Mouse (Mus musculus) hematopoietic stem cell, adult 5-6 weeks (primary cell): Measurements from ENCODE around the gene Lca5l. TPM values are rescaled to one million over a fixed set of nuclear protein-coding genes. Genes with fewer than 3 reads are reported as not detected.
A peak's percentile ranks its signal among the peaks of the same experiment; 100 is the strongest.
"Not testable (repeated sequence)": the region's sequence is repeated elsewhere in the genome, so short reads cannot be mapped to it uniquely, and the experiment has no call there.

Experiments used
- ATAC-seq, 2 experiments: fragments of 125-278 bp in 1 of 2; replicated peaks in 1 of 2; 2 replicates each; pipeline ENCODE4 v1.8.0; 2016 to 2017; ENCODE audit warnings: inconsistent platforms in 2 of 2, mild to moderate bottlenecking in 2 of 2, moderate number of reproducible peaks in 2 of 2, low read depth in 1 of 2, moderate TSS enrichment in 1 of 2; ENCODE audit not compliant: low FRiP score in 2 of 2, poor library complexity in 2 of 2, severe bottlenecking in 2 of 2, insufficient read depth in 1 of 2, low TSS enrichment in 1 of 2
- total RNA-seq: library from RNA; stranded (forward); fragments of 172-1452, 232-1000 nt; gene quantifications from 2 replicates; pipeline ENCODE4 v1.2.3, GENCODE M21; 2017

Gene Lca5l
- total RNA-seq, 1 experiment from 2014 or later, result 0.79 TPM

DNA sequence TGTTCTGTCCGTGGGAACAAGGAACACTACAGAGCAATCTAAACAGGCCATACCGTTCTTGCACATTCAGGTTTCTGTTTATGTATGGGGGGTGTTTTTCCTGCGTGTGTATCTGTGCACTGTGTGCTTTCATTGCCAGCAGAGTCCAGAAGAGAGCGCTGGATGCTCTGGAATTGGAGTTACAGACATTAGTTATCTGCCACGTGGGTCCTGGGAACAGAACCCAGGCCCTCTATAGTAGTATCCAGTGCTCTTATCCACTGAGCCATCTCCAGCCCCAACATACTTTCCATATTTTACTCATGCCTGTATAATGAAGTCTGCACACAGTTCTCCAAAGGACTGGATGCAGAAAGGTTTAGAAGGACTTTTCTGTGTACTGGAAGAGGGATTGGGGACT lies 46.3 kb downstream of the Lca5l start:
- no peak for ATAC-seq

DNA sequence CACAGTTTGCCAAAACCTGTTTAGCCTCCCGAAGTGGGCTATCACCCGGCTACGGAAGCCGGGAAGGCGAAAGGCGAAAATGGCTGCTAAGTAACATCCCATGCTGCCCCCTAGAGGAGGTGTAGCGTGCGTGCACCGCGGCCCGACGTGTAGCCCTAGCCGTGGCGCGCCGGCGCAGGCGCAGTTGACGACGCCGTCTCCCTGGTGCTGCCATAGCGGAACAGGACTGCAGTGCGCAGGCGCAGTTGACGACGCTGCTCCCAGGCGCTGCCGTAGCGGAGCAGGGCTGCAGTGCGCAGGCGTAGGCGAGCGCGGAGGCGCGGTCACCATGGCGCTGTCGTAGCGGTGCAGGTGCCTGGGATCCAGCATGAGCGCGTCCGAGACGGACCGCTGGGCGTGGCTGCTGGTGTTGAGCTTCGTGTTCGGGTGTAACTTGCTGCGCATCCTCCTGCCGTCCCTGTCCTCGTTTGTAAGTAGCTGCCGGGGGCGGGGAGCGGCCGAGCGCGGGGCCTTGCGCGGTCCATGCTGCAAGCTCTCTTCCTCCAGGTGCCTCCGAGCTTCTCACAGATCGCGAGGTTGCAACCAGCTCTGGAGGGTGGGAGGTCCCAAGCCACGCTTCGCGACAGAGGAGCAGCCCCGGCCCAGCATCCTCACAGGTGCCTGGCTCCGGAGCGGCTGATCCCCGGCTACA lies 46.8 kb downstream of the Lca5l start, which contains the start of gene Wrb:
Gene Wrb (plus strand): TSS at position 298 of the 691 bp plus-strand sequence.
- ATAC-seq, result peak; percentile 95 to 99

DNA sequence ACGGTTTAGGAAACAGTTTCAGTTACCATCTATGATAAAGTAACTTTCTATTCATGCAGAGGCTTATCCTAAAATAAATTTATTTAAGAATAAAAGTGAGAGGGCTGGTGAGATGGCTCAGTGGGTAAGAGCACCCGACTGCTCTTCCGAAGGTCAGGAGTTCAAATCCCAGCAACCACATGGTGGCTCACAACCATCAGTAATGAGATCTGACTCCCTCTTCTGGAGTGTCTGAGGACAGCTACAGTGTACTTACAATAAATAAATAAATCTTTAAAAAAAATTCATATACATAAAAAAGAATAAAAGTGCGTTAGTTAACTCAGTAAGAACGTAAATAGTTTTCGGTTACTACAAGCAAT lies 47.3 kb downstream of the Lca5l start:
- ATAC-seq, result not testable (repeated sequence)

DNA sequence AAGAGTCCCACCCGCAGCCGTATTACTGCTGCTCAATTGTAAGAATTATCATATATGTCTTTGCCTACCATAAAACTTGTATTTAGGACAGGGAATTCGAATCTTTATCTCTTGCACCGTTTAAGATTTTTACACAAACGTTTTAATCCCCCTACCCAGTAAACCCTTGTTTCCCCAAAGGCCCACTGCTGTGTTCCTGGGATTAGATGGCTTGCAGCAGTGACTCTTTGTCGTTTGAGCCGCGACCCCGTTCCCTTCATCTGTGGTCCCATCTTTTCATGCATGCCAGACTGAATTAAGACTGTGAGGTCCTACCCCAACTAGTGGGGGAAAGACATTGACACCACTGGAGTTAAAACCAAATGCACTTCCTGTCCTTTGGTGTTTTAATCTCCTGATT lies 63.6 kb downstream of the Lca5l start:
- no peak for ATAC-seq

DNA sequence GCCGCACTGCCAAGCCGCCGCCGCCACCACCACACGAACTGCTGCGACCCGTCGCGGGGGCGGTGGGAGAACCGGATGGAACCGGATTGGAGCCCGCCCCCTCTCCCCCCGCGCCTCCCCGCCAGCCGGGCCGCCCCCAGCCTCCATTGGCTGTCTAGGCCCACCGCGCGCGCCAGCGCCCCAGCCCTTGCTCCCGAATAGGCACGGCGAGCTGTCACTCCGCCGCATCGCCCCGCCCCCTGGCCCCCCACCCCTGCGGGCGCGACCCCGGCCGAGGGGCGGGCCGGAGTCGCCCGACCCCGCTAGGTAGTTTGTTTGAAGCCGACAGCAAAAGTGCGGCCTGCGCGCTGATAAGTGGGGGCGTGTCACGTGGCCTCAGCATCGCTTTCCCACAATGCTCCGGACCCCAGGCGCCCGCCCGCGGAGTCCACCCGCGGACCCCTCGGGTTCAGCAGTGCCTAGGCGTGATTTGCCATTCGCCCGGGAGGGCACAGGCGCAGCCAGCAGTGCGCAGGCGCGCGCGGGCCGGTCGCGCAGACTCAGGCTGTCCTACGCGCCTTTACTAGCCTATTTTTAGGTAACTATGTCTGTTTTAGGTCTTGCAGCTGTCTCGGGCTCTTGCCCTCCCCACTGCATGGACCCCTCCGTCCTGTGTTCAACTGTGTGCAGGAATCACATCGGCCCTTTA lies 64.3 kb downstream of the Lca5l start, which contains the start of gene Hmgn1:
Gene Hmgn1 (minus strand): TSS at position 73 of the 688 bp plus-strand sequence.
- ATAC-seq, result peak; percentile 90 to 91

DNA sequence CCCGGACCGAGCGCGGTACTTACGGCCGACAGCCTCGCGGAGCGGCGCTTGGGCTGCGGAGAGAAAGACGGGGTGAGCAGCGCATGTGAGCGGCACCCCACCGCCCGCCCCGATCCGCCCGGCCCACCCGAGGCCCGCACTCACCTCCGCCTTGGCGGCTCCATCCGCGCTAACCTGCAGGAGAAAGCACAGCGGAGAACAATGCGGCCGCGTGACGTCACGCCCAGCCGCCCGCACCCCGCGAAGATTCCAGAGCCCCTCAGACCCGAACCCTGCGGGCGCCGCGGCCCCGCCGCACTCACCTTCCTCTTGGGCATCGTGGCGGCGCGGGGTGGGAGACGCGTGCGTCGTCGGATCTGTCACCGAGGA lies 64.8 kb downstream of the Lca5l start:
- peak; percentile 2 to 21; a peak in 1 of 4 replicates for ATAC-seq

DNA sequence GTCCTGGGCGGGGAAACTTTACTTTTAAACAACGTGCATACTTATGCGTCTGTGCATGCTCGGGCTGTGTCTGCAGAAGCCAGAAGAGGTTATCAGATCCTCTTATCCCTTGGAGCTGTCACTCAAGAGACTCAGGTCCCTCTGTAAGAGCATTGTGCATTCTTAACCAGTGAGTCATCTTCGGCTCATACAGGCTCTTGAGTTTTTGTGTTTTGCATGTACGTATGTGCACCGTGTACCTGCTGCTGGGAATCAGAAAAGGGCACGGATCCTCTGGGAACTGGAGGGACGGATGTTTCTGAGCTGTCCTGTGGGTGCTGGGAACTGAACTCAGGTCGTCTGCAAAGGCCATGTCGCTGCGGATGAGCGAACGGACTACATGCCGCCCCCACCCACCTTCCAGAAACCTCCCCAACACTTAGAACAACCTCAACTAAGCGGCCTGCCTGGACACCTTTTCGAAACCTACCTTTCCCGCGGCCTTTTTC lies 65.3 kb downstream of the Lca5l start:
- no peak for ATAC-seq

DNA sequence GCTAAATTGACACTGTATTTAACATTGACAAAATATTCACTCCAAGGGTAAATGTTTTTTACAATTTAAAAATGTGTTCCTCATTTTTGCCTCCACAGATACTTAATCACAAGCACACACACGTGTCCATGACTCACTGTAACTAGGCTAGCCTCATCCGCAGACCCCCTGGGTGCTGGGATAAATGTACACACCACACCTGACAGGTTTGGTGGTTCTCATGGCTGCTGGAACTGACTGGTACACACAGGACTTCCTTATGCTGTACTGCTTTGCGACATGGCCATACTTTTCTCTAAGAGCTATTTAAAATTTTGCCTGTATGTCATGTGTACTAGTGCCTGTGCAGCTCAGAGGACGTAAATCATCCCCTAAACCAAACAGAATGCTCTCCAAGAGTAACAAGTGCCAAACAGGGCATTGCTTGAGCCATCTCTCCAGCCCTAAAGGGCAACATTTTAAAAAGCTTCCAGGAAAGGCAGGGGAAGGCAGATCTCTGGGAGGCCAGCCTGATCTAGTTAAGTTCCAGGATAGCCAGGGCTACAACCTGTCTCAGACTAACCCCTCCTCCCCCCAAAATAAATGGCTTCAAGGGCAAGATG lies 71.9 kb downstream of the Lca5l start:
- no peak for ATAC-seq

DNA sequence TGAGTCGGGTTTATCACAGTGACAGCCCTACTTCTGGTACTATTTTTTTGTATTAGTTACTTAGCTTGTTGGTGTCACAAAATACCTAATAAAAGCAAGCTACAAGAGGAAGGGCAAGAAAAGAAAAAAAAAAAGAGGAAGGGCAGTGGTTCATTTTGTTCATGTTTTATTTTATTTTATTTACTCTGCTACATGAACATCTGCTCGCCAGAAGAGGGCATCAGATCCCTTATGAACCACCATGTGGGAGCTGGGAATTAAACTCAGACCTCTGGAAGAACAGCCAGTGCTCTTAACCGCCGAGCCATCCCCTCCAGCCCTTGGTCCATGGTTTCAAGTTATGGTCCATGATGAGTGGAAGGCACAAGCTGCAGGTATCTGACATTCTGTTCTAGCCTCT lies 77.3 kb downstream of the Lca5l start:
- ATAC-seq, result no peak; a peak in 1 of 4 replicates

DNA sequence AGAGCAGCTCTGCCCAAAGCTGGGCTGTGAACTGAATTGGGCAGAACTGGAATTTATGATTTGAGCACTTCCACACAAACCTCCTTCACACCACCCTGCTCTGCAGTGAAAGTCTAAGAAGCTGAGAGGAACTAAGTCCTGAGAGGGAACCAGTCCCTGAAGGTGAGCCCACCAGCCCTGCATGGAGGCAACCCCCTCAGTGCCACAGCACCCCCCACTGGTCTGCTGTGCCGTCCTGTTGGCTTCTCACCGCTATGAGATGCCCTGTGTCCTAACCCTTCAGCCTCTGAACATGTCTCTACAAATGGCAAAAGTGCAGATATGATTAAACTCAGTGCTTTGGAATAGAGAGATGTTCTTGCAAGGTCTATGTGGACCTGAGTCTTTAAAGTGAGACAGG lies 79.3 kb downstream of the Lca5l start:
- ATAC-seq, result no peak

DNA sequence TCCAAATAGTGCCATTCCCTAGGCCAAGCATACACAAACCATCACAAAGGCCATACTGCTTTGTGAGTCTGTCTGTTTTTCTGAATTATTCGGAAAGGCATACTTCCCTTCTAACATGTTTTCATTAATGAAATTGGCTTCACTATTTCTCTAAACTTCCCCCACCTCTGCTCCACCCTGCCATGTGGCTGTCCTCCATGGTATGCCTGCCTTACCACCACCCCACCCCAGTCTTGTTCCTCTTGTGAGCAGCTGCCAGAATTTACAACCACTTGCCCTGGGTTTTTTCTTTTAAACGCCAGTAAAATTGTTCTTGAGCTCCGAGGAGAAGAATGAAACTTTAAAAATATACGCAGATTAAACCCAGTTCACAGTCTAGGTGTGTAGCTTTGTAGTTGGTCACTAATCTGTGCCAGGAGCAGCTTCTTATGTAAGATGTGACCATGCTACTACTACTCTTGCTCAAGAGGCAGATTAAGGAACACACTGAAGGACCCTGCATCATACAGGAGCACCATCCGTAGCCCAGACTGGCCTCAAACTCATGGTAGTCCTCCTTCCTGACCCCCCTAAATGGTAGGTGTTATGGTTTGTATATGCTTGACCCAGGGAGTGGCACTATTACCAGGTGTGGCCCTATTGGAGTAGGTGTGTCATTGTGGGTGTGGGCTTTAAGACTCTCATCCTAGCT lies 81.3 kb downstream of the Lca5l start:
- ATAC-seq, result peak in 1 of 2 experiments; percentile 49; a peak in 1 of 4 replicates

DNA sequence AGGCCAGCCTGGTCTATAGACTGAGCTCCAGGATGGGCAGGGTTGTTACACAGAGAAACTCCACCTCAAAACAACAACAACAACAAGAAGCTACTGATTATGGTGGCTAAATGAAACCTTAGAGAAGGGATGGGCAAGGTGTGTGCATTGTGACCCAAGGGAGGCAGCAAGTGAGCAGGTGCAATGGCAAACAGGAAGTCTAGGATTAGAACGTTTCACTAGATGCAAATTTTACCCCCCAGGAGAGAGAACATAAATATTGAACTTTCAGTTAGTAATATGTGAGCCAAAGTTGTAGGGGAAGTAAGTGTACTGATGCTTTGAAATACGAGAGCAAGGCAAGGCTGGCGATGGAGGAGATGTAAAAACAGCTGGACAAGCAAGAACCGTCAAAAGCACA lies 82.4 kb downstream of the Lca5l start:
- ATAC-seq, result no peak

Other genes with a start within 250 kb of the Lca5l start
- 48.0 and 59.0 TPM in 2 replicates for gene Psmg1, start 201.3 kb downstream of the Lca5l start, total RNA-seq
- 79.4 and 83.5 TPM in 2 replicates for gene Brwd1, start 109.7 kb downstream of the Lca5l start, total RNA-seq
- gene Hmgn1, start 64.5 kb downstream of the Lca5l start, total RNA-seq, result 351 and 391 TPM in 2 replicates
- 16.9 and 17.5 TPM in 2 replicates for gene Wrb, start 46.9 kb downstream of the Lca5l start, total RNA-seq
- not detected in 2 replicates for gene Sh3bgr, start 8.2 kb upstream of the Lca5l start, total RNA-seq
- gene B3galt5, start 43.5 kb upstream of the Lca5l start, total RNA-seq, result 0.45 and 0.94 TPM in 2 replicates